Mouse (Mus musculus): ENCODE measurements around the gene Ids. TPM values are rescaled to one million over a fixed set of nuclear protein-coding genes. Genes with fewer than 3 reads are reported as not detected.
"Not testable (repeated sequence)": the region's sequence is repeated elsewhere in the genome, so short reads cannot be mapped to it uniquely, and the experiment has no call there.

Ids gene
- 4.4 and 5.5 TPM in 2 replicates for polyA plus RNA-seq (2015; fragmentation: Nextera tagmentation; extraction: Ambion mirVana)

GRCm38 (mm10) chrX:70364661-70365613 lies at the start of gene Ids:
Gene Ids (minus strand): TSS chrX:70365084.
- Histone ChIP-seq H3K27ac (no peak within 1 kb of the TSS; the same call in 1 of the 2 replicates), H3K4me2 (peak within 1 kb of the TSS; percentile 55), H3K4me1 (peaks cover 8% of the 10 kb centered on the region; the same call in 1 of the 2 replicates), H3K9me3 (no peaks in the 10 kb centered on the region), H3K4me3 (peak within 1 kb of the TSS; percentile 50), H3K27me3 (peaks cover 4% of the 10 kb centered on the region; the same call in 1 of the 2 replicates), H3K9ac (peak within 1 kb of the TSS; percentile 65), H3K36me3 (no peaks in the 10 kb centered on the region)
- WGBS = 22% methylated on average over 38 of the region's 45 CpGs
- peak; percentile 90 for ATAC-seq (ENCODE audit: insufficient number of reproducible peaks, insufficient read depth, low FRiP score, low TSS enrichment, low read depth)

- not testable (repeated sequence) for H3K27ac ChIP-seq; ATAC-seq (ENCODE audit: insufficient number of reproducible peaks, insufficient read depth, low FRiP score, low TSS enrichment, low read depth); H3K9ac ChIP-seq; H3K9me3 ChIP-seq; H3K27me3 ChIP-seq; H3K4me2 ChIP-seq; H3K4me1 ChIP-seq; H3K4me3 ChIP-seq
- H3K36me3 ChIP-seq = peaks cover 11% of the 10 kb centered on the region
Measured at GRCm38 (mm10) chrX:70392636-70393035, 27.8 kb upstream of the Ids start.

- peaks cover 11% of the 10 kb centered on the region for H3K36me3 ChIP-seq
- no peaks in the 10 kb centered on the region for H3K9me3 ChIP-seq
- H3K4me2 ChIP-seq = peak overlapping the region; percentile 56
- H3K27ac ChIP-seq = peak overlapping the region; percentile 87
- ATAC-seq (ENCODE audit: insufficient number of reproducible peaks, insufficient read depth, low FRiP score, low TSS enrichment, low read depth) = peak; percentile 71; the same call in 1 of the 2 replicates
- H3K4me1 ChIP-seq = peaks cover 5% of the 10 kb centered on the region; the same call in 1 of the 2 replicates
- H3K9ac ChIP-seq = peak overlapping the region; percentile 73
- peak overlapping the region; percentile 51 for H3K4me3 ChIP-seq
- H3K27me3 ChIP-seq = no peaks in the 10 kb centered on the region
- WGBS = 21% methylated on average over 11 of the region's 11 CpGs
Measured at GRCm38 (mm10) chrX:70385962-70386351, 21.1 kb upstream of the Ids start.

GRCm38 (mm10) chrX:70385276-70385961 lies 20.5 kb upstream of the Ids start, which contains the start of gene 1110012L19Rik:
Gene 1110012L19Rik (plus strand): TSS chrX:70385877.
- WGBS = 22% methylated on average over 22 of the region's 22 CpGs
- Histone ChIP-seq H3K27ac (peak within 1 kb of the TSS; percentile 87), H3K9ac (peak within 1 kb of the TSS; percentile 73), H3K4me3 (peak within 1 kb of the TSS; percentile 51), H3K27me3 (no peaks in the 10 kb centered on the region), H3K4me2 (peak within 1 kb of the TSS; percentile 56), H3K9me3 (no peaks in the 10 kb centered on the region), H3K4me1 (peaks cover 5% of the 10 kb centered on the region; the same call in 1 of the 2 replicates), H3K36me3 (peaks cover 11% of the 10 kb centered on the region)
- peak; percentile 92 for ATAC-seq (ENCODE audit: insufficient number of reproducible peaks, insufficient read depth, low FRiP score, low TSS enrichment, low read depth)

- Histone ChIP-seq H3K9ac (peak overlapping the region; percentile 73; the same call in 1 of the 2 replicates), H3K4me3 (peak overlapping the region; percentile 51), H3K36me3 (peaks cover 11% of the 10 kb centered on the region), H3K9me3 (no peaks in the 10 kb centered on the region), H3K27ac (peak overlapping the region; percentile 87), H3K27me3 (no peaks in the 10 kb centered on the region), H3K4me1 (peaks cover 5% of the 10 kb centered on the region; the same call in 1 of the 2 replicates), H3K4me2 (peak overlapping the region; percentile 53)
- peak; percentile 12; the same call in 1 of the 2 replicates for ATAC-seq (ENCODE audit: insufficient number of reproducible peaks, insufficient read depth, low FRiP score, low TSS enrichment, low read depth)
- WGBS = 45% methylated on average over 3 of the region's 3 CpGs
Measured at GRCm38 (mm10) chrX:70384917-70385275, 20.0 kb upstream of the Ids start.

- not testable (repeated sequence) for ATAC-seq (ENCODE audit: insufficient number of reproducible peaks, insufficient read depth, low FRiP score, low TSS enrichment, low read depth); H3K4me1 ChIP-seq; H3K27me3 ChIP-seq; H3K36me3 ChIP-seq; H3K27ac ChIP-seq; H3K4me2 ChIP-seq; H3K4me3 ChIP-seq; H3K9ac ChIP-seq; H3K9me3 ChIP-seq
- 67% methylated on average over 5 of the region's 6 CpGs for WGBS
Measured at GRCm38 (mm10) chrX:70374469-70375110, 9.7 kb upstream of the Ids start.

GRCm38 (mm10) chrX:70369758-70370157 lies 4.9 kb upstream of the Ids start:
- not testable (repeated sequence) for H3K27me3 ChIP-seq; ATAC-seq (ENCODE audit: insufficient number of reproducible peaks, insufficient read depth, low FRiP score, low TSS enrichment, low read depth); H3K4me2 ChIP-seq; H3K4me3 ChIP-seq; H3K27ac ChIP-seq; H3K36me3 ChIP-seq; H3K9ac ChIP-seq; H3K9me3 ChIP-seq; H3K4me1 ChIP-seq
- 45% methylated on average over 1 of the region's 6 CpGs for WGBS

GRCm38 (mm10) chrX:70364202-70364601 lies 682 bp downstream of the Ids start:
- H3K4me3 ChIP-seq = peak overlapping the region; percentile 50
- no peak for ATAC-seq (ENCODE audit: insufficient number of reproducible peaks, insufficient read depth, low FRiP score, low TSS enrichment, low read depth)
- H3K4me2 ChIP-seq = peak overlapping the region; percentile 55
- H3K4me1 ChIP-seq = peaks cover 8% of the 10 kb centered on the region; the same call in 1 of the 2 replicates
- H3K36me3 ChIP-seq = 0 out of 2 replicates have a peak, but pooled peaks cover 2% of the 10 kb centered on the region
- peaks cover 4% of the 10 kb centered on the region; the same call in 1 of the 2 replicates for H3K27me3 ChIP-seq
- H3K27ac ChIP-seq = no peak overlapping the region
- H3K9ac ChIP-seq = peak overlapping the region; percentile 65; the same call in 1 of the 2 replicates
- H3K9me3 ChIP-seq = no peaks in the 10 kb centered on the region
- 78% methylated on average over 1 of the region's 1 CpGs for WGBS

GRCm38 (mm10) chrX:70363446-70363845 lies 1.4 kb downstream of the Ids start:
- WGBS = 84% methylated on average over 5 of the region's 5 CpGs
- no peak for ATAC-seq (ENCODE audit: insufficient number of reproducible peaks, insufficient read depth, low FRiP score, low TSS enrichment, low read depth)
- no peak overlapping the region for H3K4me3 ChIP-seq
- H3K9me3 ChIP-seq = no peaks in the 10 kb centered on the region
- H3K4me1 ChIP-seq = peaks cover 8% of the 10 kb centered on the region; the same call in 1 of the 2 replicates
- no peak overlapping the region for H3K27ac ChIP-seq
- peaks cover 4% of the 10 kb centered on the region; the same call in 1 of the 2 replicates for H3K27me3 ChIP-seq
- H3K36me3 ChIP-seq = 0 out of 2 replicates have a peak, but pooled peaks cover 6% of the 10 kb centered on the region
- no peak overlapping the region; the same call in 1 of the 2 replicates for H3K9ac ChIP-seq
- peak overlapping the region; percentile 55 for H3K4me2 ChIP-seq

- peaks cover 4% of the 10 kb centered on the region; the same call in 1 of the 2 replicates for H3K27me3 ChIP-seq
- H3K9me3 ChIP-seq = no peaks in the 10 kb centered on the region
- no peak overlapping the region for H3K27ac ChIP-seq
- no peak overlapping the region for H3K9ac ChIP-seq
- H3K4me3 ChIP-seq = no peak overlapping the region
- ATAC-seq (ENCODE audit: insufficient number of reproducible peaks, insufficient read depth, low FRiP score, low TSS enrichment, low read depth) = no peak
- no peak overlapping the region for H3K4me2 ChIP-seq
- H3K36me3 ChIP-seq = peaks cover 11% of the 10 kb centered on the region; the same call in 1 of the 2 replicates
- WGBS = 91% methylated on average over 7 of the region's 7 CpGs
- H3K4me1 ChIP-seq = peaks cover 8% of the 10 kb centered on the region; the same call in 1 of the 2 replicates
Measured at GRCm38 (mm10) chrX:70362985-70363384, 1.9 kb downstream of the Ids start.
